Mouse (Mus musculus) liver, embryonic 14.5 days (tissue): ENCODE results near the gene Mta3.

Experiments
- CTCF ChIP-seq: IDR thresholded peaks from 2 replicates; pipeline ENCODE4 v1.5.1; 2016; ENCODE audit warnings: antibody characterized with exemption, low read depth, control low read depth
- EP300 ChIP-seq: IDR thresholded peaks from 2 replicates; pipeline ENCODE4 v1.6.1; 2016; ENCODE audit warnings: antibody characterized with exemption, low read depth

DNA sequence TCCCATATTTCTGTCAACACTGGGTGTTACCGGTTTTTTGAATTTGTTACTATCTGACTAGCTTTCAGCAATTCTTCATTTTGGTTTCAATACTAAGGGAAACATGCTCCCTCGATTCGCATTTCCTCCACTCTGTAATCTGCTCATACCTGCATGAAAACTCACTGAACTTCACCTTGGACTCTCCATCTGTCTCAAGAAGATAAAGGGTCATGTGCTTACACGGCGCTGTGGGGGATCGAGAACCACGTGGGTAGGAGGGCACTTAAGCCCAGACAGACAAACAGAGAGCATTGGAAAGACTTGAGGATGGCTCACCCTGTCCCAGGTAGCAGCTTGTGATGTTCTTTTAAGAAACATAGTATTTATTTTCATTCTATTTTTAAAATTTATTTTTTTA is 152.4 kb downstream of the Mta3 start:
- TF ChIP-seq CTCF (no peak), EP300 (peak; percentile 88)
